Mouse (Mus musculus) kidney, adult 11 months (tissue): ENCODE results near the gene Ezh1.
A peak's percentile ranks its signal among the peaks of the same experiment; 100 is the strongest.

Experiments
- DNase-seq: peaks from one replicate; pipeline ENCODE4 v3.0.0; 2022

Ezh1 gene

DNA sequence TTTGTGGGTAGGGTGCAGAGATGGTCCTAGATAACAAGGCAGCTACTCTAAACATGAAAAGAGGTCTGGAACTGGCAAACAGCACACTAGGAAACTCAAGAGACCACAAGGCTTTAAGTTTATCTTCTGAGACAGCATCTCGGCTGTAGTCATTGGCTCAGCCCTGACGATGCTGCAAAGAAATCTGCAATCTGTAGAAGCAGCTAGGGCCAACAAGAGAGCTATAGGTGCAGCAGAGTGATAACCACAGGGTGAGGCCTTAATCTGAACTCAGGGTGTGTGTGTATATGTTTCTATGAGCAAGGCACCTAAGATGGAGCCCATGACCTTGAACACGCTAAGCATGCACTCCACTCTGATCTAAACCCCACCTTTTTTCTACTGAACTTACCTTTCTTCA lies 26.7 kb downstream of the Ezh1 start:
- no peak for DNase-seq

- no peak for DNase-seq
These were observed 30.1 kb downstream of the Ezh1 start for GRCm38 (mm10) chr11:101196175-101196574.

DNA sequence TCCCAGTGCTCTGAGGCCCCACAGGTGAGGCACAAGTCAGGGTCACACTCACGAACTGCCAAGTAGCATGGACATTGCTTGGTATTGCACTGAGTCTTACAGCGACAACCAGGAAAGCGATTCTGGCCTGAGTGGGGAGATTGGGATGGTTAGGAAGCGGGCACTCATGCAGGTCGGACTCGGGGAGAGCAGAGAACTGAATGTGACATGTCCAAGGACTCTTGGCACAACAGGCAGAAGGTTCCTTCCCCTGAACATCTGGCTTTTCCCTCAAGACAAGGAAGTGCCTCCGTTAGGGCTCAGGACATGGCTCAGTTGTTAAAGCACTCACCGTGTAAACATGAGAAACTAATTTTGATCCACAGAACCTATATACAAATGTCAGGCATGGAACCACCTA lies 30.7 kb downstream of the Ezh1 start:
- DNase-seq, result no peak

DNA sequence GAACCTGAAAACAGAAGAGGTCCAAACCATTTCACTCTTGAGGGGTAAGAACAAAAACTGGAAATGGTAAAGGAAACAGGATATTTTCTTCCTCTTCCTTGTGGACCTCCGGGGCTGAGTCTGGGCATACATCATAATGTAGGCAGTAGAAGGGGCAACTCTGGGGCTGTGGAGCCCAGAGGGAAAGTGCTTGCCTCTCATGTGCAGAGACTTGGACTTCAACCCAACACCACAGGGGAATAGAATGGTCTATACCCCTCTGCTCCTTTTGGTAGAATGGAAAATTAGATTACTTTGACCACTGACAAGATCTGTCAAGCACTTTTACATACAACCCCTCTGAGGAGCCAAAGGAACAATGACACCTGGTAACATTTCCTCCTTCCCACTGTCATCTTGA lies 31.2 kb downstream of the Ezh1 start:
- no peak for DNase-seq

- DNase-seq, result no peak
These were observed 31.6 kb downstream of the Ezh1 start for GRCm38 (mm10) chr11:101194643-101195042.

DNA sequence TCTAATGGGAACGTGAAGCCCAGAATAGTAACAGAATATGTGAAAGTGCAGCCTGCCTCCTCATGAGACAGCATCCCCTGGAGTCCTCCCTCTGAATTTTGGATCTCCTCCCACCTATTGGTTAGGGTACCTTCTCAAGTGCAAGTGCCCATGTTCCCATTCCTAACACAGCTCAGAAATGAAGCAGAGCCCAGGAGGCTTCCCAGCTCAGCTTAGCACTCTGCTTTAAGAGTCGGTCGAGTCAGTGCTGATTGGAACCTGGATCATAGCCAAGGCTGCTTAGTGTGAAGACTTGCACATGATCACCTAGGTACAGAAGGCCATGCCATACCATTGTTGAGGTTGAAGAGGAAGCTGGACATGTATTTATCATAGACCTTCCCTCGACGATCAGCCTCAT lies 32.1 kb downstream of the Ezh1 start:
- no peak for DNase-seq

- DNase-seq, result no peak
These were observed 33.2 kb downstream of the Ezh1 start for GRCm38 (mm10) chr11:101193076-101193475.

GRCm38 (mm10) chr11:101192646-101193045 lies 33.6 kb downstream of the Ezh1 start:
- DNase-seq, result no peak

GRCm38 (mm10) chr11:101191919-101192470 lies 34.3 kb downstream of the Ezh1 start:
- DNase-seq, result no peak

DNA sequence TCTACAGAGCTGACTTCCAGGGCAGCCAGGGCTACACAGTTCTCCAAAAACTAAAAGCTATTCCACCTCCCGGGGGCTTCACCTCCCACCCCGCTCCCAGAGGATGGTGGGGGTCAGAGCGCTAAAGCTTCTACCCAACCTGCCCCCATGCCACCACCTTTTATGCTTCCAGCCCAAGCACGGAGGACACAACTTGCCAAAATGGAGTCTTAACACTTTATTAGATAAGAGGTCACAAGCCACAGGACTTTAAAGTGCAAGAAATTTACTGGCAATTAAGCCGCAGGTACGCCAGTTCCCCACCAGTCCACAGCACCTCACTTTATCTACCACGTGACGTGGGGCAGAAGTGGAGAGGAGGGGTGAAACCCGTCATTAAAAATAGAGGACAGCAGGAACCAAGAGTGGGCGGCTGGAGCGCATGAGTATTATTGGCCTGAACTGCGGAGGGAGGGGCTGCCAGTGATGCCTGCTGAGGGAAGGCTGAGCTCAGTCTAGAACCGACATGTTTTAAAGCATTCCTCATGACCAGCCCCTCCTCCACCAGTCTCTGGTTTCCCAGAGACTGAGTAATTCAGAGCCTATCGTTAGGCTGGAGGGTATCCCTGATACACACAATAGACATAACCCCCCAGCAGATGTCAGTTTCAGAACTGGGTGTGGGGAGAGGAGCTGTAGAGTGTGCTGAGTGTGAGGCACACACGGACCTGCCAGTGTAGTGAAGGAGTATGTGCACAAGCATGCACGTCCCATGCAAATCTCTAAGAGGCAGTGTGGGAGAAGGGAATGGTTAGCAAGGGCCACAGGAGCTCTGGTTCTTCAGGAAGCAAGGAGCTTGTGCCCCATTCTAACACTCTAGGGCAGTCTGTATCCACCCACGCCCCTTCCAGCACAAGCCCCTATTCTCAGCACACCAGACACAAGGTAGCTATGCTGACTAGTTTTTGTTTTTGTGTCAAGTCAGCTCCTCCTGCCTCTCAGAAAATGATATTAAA lies 35.1 kb downstream of the Ezh1 start:
- DNase-seq, result no peak

- DNase-seq, result no peak
These were observed 35.9 kb downstream of the Ezh1 start for GRCm38 (mm10) chr11:101190181-101190912.

DNA sequence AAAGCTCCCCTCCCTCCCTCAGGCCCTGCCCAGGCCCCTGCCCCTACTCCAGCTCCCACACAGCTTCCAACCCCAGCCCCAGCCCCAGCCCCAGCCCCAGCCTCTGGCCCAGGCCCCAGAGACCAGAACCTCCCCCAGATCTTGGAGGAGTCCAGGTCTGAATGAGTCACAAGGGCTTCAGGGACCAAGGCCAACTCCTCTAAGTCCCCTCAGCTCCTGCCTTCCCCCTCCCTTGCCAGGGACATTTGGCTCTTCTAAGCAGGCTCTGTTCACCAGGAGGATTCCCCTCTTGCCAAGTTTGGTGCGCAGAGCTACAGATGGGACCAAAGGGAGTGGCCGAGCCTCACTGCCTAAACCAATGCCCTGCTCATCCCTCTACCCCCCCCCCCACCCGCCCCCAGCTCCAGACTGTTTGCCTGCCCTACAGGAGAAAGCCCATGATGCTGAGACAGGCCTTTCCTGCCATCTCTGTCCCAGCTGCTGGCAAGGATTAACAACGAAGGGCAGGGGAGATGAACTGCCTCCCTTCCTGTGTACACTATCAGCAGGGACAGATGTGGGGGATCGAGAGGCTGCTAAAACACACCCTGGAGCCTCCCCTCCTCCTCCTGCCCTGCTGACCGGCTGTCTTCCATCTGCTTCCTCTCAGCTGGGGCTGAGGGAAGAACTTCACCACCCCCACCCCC lies 36.6 kb downstream of the Ezh1 start:
- DNase-seq, result peak; percentile 45

DNA sequence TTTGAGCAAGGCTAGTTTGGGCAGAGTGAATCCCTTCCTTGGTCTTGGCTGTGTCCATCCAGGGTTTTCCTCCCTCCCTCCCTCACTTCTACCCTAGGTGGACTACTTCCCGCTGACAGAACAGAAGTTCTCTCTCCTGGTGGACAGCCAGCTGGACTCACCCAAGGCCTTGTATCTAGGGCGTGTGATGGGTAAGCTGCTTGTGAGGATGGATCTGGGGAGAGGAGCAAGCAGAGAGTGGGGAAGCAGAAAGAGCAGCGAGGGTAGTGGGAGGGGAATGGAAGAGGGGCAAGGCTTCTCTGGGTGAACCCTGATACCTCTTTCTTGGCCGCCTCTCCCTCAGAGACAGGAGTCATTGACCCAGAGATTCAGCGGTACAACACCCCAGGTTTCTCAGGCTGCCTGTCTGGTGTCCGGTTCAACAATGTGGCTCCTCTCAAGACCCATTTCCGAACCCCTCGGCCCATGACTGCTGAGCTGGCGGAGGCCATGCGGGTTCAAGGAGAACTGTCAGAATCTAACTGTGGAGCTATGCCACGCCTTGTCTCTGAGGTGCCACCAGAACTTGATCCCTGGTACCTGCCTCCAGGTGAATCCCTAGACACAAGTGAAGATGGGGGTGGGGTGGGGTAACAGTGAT lies 38.0 kb downstream of the Ezh1 start:
- DNase-seq, result no peak

GRCm38 (mm10) chr11:101187541-101187940 lies 38.7 kb downstream of the Ezh1 start:
- no peak for DNase-seq

DNA sequence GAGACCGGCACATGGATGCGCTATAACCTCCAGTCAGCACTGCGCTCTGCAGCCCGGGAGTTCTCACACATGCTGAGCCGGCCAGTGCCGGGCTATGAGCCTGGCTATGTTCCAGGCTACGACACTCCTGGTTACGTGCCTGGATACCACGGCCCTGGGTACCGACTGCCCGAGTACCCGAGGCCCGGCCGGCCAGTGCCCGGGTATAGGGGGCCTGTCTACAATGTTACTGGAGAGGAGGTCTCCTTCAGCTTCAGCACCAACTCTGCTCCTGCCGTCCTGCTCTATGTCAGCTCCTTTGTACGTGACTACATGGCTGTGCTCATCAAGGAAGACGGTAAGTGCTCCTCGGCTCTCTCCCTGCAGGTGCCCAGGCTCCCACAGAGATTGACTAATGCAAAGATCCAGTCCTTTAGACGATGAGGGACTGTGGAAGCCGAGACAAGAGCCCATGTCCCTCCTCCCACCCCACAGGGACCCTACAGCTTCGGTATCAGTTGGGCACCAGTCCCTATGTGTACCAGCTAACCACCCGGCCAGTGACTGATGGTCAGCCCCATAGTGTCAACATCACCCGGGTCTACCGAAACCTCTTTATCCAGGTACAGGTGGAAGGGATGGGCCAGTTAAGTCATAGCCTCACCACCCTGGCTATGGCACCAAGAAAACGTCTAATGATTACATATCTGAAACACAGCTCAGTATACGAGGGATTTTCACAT lies 39.6 kb downstream of the Ezh1 start:
- no peak for DNase-seq

GRCm38 (mm10) chr11:101185441-101185840 lies 40.8 kb downstream of the Ezh1 start:
- DNase-seq, result no peak

DNA sequence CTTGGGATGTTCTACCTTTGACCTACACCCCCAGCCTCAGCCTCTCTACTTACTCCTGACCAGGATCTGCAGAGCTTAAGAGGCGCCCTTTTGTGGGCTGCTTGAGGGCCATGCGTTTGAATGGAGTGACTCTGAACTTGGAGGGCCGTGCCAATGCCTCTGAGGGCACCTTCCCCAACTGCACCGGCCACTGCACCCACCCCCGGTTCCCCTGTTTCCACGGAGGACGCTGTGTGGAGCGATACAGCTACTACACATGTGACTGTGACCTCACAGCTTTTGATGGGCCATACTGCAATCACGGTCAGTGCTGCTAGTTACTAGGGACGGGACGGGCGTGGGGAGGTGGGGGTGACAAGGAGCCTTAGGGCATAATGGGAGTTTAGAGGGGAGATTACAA lies 41.3 kb downstream of the Ezh1 start:
- DNase-seq, result no peak

- DNase-seq, result no peak
These were observed 43.3 kb downstream of the Ezh1 start for GRCm38 (mm10) chr11:101182771-101183517.

DNA sequence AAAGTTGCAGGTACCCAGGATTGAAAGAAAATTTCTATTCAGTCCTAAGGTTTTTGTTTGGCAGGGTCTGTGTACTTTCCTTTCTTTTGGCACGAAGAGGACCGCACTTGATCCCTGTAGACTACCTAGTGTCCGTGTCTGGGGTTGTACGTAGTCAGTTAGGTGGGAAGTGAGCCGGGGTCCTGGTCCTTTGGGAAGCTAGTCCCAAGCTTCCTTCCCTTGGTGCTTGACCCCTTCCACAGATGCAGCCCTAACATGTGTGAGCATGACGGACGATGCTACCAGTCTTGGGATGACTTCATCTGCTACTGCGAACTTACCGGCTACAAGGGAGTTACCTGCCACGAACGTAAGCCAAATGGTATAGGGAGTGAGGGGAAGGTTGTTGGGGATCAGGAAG lies 44.3 kb downstream of the Ezh1 start:
- no peak for DNase-seq

DNA sequence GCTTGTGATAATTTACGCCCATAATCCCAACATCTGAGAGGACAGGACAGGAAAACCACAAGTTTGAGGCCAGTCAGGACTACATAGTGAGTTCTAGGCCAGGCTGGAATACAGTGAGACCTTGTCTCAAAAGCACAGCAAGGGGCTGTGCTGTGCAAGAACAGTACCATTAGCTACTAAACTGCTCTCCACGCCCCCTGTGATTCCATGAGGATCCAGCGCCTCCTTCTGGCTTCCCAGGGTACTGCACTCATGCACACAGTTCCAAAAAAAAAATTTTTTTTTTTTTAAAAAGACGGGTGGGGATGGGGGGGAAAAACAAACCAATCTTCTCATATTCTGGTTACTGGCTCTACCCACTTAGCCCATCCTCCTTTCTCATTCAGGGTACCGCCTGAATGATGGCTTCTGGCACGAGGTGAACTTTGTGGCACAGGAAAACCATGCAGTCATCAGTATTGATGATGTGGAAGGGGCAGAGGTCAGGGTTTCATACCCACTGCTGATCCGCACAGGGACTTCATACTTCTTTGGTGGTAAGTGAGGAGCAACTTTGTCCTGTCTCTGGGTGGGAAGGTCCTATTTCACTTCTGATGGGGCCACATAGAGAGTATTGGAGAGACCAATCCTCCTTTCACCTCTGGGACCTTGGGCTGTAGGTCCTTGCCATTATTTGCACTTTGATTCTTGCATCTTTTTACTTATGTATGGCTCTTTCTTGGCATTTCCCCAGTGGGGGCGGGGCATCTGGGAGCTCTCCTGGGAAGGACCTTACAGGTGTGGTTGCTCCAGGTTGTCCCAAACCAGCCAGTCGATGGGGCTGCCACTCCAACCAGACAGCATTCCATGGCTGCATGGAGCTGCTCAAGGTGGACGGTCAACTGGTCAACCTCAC lies 45.2 kb downstream of the Ezh1 start:
- no peak for DNase-seq
